Mouse (Mus musculus) natural killer cell, adult 2 months (primary cell): Measurements from ENCODE around the gene Sectm1b.
"Not testable (repeated sequence)": the region's sequence is repeated elsewhere in the genome, so short reads cannot be mapped to it uniquely, and the experiment has no call there.

Experiments used
- DNase-seq, 2 experiments: peaks; one replicate each; pipeline ENCODE4 v3.0.0; 2022; ENCODE audit warnings: low spot score in 2 of 2

The Sectm1b gene

DNA sequence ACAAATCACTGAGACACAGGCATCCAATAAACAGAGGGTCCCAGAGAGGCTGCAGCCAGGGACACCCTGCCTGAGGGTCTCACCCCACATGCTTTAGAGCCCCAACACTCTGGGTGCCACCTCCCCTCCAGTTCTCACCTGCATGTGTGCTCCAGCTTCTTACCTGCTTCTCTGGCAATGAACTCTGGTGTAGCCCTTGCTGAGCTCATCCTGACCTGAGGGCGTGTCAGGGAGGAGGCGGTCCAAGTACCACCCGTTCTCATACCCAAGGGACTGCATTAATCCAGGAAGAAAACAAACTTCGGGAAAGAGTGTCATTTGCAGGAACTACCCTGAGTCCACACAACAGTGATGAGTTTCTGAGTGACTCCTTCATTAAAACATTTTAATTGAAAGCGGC, at the start of gene Sectm1b:
Gene Sectm1b, minus strand, starts transcription at position 191 of the 400 bp plus-strand sequence.
- DNase-seq: no peak

- DNase-seq: no peak
These were observed 48.9 kb upstream of the Sectm1b start for GRCm38 (mm10) chr11:121112091-121112775.

DNA sequence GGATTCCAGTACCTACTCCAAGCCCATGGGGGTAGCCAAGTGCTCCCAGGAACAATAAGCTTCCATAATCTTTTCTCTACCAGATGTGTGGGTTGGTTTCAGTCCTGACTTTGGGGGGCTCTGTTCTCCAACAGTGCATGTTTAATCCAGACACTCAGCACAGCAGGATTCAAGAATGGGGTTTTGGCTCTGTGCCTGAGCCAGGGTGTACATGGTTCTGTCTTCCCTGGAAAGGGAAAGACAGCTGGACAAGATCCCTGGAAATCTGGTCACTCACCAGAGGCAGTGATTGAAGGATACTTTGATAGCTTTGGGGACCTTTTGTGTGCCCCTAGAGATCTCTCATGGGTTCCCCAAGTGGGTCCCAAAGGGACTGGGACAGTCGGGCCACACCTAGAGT, 48.2 kb upstream of the Sectm1b start:
- DNase-seq: no peak

DNA sequence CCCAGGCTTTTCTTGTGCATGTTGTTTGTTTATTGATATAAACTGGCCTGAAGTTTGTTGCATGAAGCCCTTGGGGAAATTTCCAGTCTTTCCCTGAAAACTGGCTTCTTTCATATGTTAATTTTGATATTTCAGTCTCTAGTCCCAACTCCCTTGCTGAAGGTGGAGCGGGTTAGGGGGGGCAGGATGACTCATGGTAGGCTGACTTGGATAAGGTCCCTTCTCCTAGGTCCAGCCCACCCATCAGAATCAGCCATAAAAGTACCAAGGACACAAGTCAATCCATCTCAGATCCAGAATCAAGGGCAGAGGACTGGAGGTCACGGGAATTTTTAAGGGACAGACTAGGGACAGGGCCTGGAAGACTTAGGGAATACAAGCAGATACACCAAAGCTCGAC, 47.7 kb upstream of the Sectm1b start:
- DNase-seq: no peak

- no peak for DNase-seq
These were observed 46.6 kb upstream of the Sectm1b start for GRCm38 (mm10) chr11:121109986-121110385.

- no peak for DNase-seq
These were observed 44.7 kb upstream of the Sectm1b start for GRCm38 (mm10) chr11:121108061-121108460.

DNA sequence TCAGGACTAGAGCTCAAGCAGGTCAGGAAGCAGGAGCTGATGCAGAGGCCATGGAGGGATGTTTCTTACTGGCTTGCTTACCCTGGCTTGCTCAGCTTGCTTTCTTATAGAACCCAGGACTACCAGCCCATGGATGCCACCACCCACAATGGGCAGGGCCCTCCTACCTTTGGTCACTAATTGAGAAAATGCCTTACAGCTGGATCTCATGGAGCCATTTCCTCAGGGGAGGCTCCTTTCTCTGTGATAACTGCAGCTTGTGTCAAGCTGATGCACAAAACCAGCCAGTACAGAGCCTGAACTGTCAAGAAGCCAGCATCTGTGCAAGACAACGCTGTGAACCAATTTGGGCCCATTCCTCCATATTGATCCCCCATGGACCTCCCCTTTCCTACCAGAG, 43.9 kb upstream of the Sectm1b start:
- not testable (repeated sequence) for DNase-seq

DNA sequence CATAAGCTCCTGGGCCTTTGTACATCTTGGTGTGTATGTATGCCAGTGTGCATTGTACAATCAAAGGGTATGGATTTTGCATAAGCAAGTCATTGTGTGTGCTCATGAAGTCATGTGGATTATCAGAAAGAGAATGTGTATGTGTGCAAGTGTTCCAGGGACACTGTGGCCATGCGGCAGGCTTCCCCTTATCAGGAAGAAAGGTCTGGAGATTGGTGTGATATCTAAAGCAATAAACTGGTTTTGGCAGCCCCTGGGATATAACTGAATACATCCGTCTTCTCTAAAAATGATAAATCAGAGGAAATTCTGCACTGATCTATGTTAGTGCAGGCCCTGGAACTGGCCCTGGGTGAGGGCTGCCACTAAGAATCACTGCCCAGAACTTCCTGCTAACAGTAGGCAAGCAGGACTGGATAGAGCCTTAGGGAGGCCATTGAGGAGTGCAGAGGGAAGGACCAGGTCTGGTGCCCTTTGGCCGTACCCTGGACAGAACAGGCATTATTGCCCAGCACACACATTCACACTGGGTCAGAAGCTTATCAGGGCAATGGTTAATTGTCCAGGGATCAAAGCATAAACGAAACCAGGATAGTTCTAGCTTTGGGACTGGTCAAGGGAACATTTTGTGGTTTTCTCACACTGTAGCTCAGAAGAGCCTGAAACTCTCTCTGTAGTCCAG, 37.9 kb upstream of the Sectm1b start:
- DNase-seq: no peak

GRCm38 (mm10) chr11:121100692-121101091, 37.3 kb upstream of the Sectm1b start:
- DNase-seq: peak; percentile 22 to 46

GRCm38 (mm10) chr11:121099762-121100161, 36.4 kb upstream of the Sectm1b start:
- DNase-seq: no peak

DNA sequence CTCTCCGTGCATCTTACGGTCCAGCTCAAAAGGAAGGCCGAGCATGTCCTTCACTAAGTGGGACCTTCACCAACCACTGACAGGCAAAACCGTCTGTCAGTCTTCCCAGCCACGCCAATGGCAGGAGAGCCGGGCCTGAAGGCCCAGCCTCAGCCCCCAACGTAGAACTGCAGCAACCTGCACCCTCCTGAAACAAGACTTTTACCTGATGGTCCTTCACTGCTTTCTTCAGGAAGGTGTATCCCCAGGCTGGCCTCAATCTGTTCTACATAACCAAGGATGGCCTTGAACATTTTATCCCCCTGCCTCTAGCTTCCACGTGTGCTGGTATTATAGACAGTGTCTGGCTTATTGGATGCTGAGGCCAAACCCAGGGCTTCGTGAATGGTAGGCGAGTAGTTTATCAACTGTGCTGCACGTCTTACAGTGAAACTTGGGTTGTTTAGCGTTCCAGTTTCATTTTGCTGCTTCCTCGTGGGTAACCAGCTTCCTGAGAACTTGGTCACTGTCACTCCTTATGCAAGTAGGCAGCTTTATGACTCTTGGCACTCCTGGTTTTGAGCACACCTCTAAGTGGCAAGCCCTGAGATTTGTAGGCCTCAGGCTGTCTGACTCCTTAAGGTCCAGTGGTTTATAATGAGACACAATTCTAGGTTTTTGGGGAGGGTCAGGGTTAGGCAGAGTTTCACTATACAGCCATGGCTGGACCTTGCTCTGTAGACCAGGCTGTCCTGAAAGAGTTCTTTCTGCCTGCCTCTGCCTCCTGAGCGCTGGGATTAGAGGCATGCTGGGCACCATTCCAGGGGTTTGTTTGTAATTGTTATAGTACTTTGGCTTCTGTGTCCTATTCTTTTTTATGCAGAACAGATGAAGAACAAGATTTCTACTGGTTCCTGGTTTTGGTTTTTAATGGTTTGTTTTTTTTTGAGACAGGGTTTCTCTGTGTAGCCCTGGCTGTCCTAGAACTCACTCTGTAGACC, 29.5 kb upstream of the Sectm1b start:
- no peak for DNase-seq

DNA sequence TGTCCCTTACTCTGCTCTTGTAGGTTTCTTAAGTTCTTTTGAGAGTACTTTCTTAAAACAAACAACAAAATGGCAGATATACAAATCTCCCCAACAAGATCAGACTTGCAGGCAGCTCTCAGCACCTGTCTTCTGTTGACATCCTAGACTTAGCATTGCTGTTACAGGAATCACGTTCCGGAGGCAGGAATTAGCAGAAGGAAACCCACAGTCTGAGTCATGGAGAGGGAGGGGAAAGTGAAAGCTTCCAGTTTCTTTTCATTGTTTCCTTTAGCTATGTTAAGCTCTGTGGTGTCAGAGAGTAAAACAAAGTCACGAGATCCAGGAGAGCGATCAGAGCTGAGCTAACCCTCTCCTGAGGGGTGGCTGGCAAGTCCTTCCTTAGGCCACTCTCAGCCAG, 27.6 kb upstream of the Sectm1b start:
- DNase-seq: no peak

DNA sequence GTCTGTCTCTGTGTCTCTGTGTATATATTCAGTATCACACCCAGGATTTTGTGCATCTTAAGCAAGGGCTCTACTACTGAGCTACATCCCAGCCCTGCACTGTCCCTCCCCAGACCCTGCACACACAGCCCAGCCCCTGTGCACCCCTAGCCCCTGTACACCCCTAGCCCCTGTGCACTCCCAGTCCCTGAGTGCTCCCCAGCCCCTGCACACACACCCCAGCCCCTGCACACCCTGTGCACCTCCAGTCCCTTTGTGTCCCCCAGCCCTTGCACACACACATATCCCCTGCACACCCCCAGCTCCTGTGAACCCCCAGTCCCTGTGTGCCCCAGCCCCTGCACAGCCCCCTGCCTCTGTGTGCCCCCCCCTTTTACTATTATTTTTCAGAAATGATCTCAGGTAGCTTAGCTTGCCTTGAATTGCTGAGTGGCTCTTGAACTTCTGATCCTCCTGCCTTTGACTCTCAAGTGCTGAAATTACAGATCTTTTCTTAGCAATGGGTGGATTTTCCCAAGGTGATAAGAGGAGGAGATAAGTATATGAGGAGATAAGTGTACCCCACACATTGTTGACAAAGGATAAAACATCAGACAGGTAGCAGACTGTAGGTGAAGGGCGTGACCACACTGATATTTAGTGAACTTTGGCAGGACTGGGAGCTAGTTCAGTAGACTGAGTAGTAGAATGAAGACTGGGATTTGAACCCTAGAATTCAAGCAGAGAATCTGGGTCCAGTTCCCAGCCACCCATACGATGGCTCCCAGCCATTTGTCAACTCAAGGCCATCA, 26.6 kb upstream of the Sectm1b start:
- DNase-seq: no peak

DNA sequence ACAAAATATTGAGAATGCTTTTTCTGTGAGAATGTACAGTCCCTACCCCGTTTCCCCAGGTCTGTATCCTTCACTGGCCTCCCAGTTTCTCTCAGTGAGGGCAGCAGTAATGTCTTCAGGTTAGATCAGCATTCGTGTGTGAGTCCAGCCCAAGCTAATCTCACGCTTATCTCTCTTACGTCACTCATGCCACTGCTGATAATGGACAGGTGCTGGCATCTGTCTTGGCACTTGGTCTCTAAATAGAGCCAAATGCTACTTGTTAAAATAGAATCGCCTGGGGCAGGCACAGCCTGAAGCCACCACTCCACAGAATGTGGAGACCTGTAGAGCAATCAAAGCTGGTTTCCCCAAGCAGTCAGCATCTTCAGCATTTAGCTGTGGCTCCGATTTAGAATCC, 25.6 kb upstream of the Sectm1b start:
- no peak for DNase-seq

DNA sequence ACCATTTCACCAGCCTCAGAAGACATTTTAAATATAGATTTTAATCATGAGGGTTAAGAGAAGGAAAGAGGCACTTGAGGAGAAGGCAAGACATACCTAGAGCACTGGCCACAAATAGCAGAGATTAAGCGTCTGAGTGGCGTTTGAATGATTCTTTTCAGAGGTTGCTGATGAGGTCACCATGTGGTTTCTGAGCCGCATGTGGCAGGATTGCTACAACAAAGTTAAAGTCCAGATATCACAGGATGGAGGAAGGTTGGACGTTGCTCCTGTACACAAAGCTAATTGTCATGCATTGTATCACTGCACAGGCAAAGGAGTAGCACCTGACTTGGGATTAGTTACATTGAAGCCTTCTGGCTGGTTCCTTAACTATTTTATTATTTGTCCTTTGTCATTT, 22.9 kb upstream of the Sectm1b start:
- DNase-seq: no peak

- no peak for DNase-seq
These were observed 21.8 kb upstream of the Sectm1b start for GRCm38 (mm10) chr11:121085181-121085580.

DNA sequence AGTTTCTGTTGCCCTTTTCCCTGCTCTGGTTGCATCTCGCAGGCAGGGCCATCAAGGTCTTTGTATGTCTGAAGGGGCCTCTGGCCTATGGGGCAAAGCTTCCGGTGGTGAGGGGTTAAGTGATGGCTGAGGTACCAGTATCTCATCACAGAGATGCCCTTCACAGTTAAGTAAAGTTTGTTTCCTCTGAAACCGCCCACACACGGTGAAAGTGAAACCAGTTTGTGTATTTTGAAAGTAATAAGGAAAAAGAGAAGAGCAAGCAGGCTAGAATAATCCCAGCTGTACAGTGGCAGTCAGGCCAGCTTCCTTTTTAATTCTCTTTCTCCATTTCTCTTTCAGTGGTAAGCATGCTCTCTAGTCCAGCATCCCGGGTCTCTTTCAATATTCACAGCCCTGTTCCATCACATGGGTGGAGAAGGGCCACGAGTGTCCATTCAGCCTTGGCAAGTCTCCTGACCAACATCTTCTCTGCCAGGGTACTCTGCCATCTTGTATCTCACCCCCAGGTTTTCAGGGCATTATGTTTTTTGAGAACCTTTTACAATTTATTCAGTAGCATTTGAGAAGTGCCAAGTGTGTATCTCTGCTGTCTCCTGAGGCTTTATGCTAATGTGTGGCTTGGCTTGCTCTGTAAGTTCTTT, 19.6 kb upstream of the Sectm1b start:
- DNase-seq: peak; percentile 70 to 72

DNA sequence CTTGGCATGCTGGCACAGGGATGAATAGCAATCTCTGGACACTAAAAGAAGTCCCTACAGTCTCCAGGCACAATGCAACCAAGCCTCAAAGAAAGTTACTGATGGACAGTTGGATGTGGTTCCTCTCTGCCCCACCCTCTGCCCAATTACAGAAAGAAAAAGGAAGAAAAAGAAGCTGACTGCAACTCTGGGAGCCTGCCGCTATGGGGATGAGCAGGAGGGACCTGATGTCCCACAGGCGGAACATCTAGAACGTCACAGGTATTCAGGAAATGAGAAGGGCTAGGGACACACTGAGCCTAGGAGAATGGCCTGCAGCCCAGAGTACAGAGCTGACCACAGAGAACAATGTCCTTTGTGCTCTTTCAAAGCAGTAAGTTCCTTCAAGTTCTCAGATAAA, 18.9 kb upstream of the Sectm1b start:
- DNase-seq: no peak

GRCm38 (mm10) chr11:121081120-121081519, 17.8 kb upstream of the Sectm1b start, which contains the start of gene Sectm1a:
Gene Sectm1a (minus strand): TSS chr11:121081220.
- no peak for DNase-seq

- DNase-seq: no peak
These were observed 17.0 kb upstream of the Sectm1b start for GRCm38 (mm10) chr11:121080330-121080729.

DNA sequence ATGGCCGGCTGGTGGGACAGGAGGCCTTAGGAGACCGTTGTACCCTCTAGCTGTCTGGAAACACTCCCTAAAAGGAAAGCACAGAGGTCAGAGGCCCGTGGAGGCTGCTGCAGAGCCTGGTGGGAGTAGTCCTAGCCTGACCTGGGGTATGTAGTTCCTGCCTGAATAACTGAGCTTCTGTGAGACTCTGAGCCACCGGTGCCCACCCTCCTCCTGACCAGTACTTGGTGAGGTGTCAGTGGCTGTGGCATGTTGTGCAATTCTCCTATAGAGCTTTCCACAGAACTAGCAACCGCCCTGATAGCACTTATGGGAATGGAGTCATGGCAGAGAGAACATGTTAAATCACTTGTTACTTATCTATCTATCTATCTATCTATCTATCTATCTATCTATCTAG, 12.3 kb upstream of the Sectm1b start:
- no peak for DNase-seq
